Mouse (Mus musculus): ENCODE results near the gene Sec14l2. TPM values are rescaled to one million over a fixed set of nuclear protein-coding genes. Genes with fewer than 3 reads are reported as not detected.

The Sec14l2 gene
- total and polyA plus RNA-seq, 3 experiments = 16.7 to 24.2 (median 21.5) TPM

GRCm38 (mm10) chr11:4098816-4099215 is 24.4 kb downstream of the Sec14l2 start:
- no peaks in the 10 kb centered on the region for H3K79me2 ChIP-seq (replicated peaks; ENCODE audit: control insufficient read depth, extremely low read depth, insufficient read depth, poor library complexity, severe bottlenecking)
- peaks cover 9 to 29% of the 10 kb centered on the region in 2 experiments for H3K4me1 ChIP-seq (ENCODE audit: control insufficient read depth in 1 of 2, insufficient read depth in 2 of 2)
- peaks cover 27 to 57% of the 10 kb centered on the region in 2 experiments for H3K36me3 ChIP-seq (replicated peaks in 1 of 2; ENCODE audit: control insufficient read depth in 1 of 2, insufficient read depth in 1 of 2, low read length in 1 of 2)
- no peak overlapping the region for H3K4me3 ChIP-seq (replicated peaks in 1 of 3; ENCODE audit: low read depth in 2 of 3, low read length in 2 of 3, poor library complexity in 1 of 3)
- no peak overlapping the region for H3K9ac ChIP-seq (ENCODE audit: insufficient read depth, low read depth)
- dilution Hi-C loops (cut with MboI; ENCODE audit: extremely low pct_ligation_motif_present, extremely low pct_unique_long_range_greater_than_20kb, low sequenced_read_pairs) = no loop called here
- no peaks in the 10 kb centered on the region for H3K27me3 ChIP-seq (replicated peaks)
- TF ChIP-seq MAX (IDR thresholded peaks at IDR 0.05; ENCODE audit: low read length) (no peak), USF2 (conservative IDR thresholded peaks at IDR 0.05; ENCODE audit: low read depth, low read length) (no peak), EP300 (IDR thresholded peaks at IDR 0.05; ENCODE audit: low read length) (no peak), MXI1 (IDR thresholded peaks at IDR 0.05; ENCODE audit: low read depth, low read length) (no peak), KAT2A (IDR thresholded peaks at IDR 0.05; ENCODE audit: insufficient replicate concordance, low read length) (no peak), MAZ (IDR thresholded peaks at IDR 0.05; ENCODE audit: low read depth, low read length) (no peak), E2F4 (IDR thresholded peaks at IDR 0.05; ENCODE audit: insufficient replicate concordance, low read depth, low read length) (no peak), UBTF (IDR thresholded peaks at IDR 0.05; ENCODE audit: low read depth, low read length) (no peak), ZC3H11A (IDR thresholded peaks at IDR 0.05; ENCODE audit: low read depth, low read length) (no peak), MAFK (IDR thresholded peaks at IDR 0.05; ENCODE audit: insufficient replicate concordance, low read length) (no peak), MYC (IDR thresholded peaks at IDR 0.05; ENCODE audit: low read depth, low read length) (no peak), USF1 (IDR thresholded peaks at IDR 0.05; ENCODE audit: low read depth, low read length) (no peak), CTCF (conservative IDR thresholded peaks at IDR 0.05 in 1 of 2, IDR thresholded peaks at IDR 0.05 in 1 of 2; ENCODE audit: low read depth in 2 of 2, low read length in 2 of 2) (no peak), ZNF384 (IDR thresholded peaks at IDR 0.05; ENCODE audit: low read depth, low read length) (no peak), CHD2 (IDR thresholded peaks at IDR 0.05; ENCODE audit: low read length) (no peak), ZKSCAN1 (IDR thresholded peaks at IDR 0.05; ENCODE audit: borderline replicate concordance, low read depth, low read length) (no peak), RCOR1 (conservative IDR thresholded peaks at IDR 0.05; ENCODE audit: low read depth, low read length) (no peak), TBP (conservative IDR thresholded peaks at IDR 0.05; ENCODE audit: low read depth, low read length) (no peak), ELF1 (IDR thresholded peaks at IDR 0.05; ENCODE audit: low read depth, low read length) (no peak)
- no peaks in the 10 kb centered on the region for H3K9me3 ChIP-seq (replicated peaks; ENCODE audit: low read length)
- H3K4me2 ChIP-seq (ENCODE audit: insufficient read depth, low read depth, poor library complexity, severe bottlenecking) = no peak overlapping the region
- in situ Hi-C loops (cut with MboI; ENCODE audit: low pct_ligation_motif_present, low pct_unique_long_range_greater_than_20kb, low sequenced_read_pairs) = no loop called here
- no peak overlapping the region for H3K27ac ChIP-seq (ENCODE audit: insufficient read depth, low read depth)
- DNase-seq (ENCODE audit: extremely low read depth) = no peak

GRCm38 (mm10) chr11:4098120-4098519 is 25.1 kb downstream of the Sec14l2 start:
- Histone ChIP-seq H3K4me1 (ENCODE audit: control insufficient read depth in 1 of 2, insufficient read depth in 2 of 2) (peaks cover 11 to 30% of the 10 kb centered on the region in 2 experiments), H3K79me2 (replicated peaks; ENCODE audit: control insufficient read depth, extremely low read depth, insufficient read depth, poor library complexity, severe bottlenecking) (no peaks in the 10 kb centered on the region), H3K4me2 (ENCODE audit: insufficient read depth, low read depth, poor library complexity, severe bottlenecking) (no peak overlapping the region), H3K9ac (ENCODE audit: insufficient read depth, low read depth) (no peak overlapping the region), H3K27me3 (replicated peaks) (no peaks in the 10 kb centered on the region), H3K4me3 (replicated peaks in 1 of 3; ENCODE audit: low read depth in 2 of 3, low read length in 2 of 3, poor library complexity in 1 of 3) (no peak overlapping the region), H3K27ac (ENCODE audit: insufficient read depth, low read depth) (no peak overlapping the region), H3K36me3 (replicated peaks in 1 of 2; ENCODE audit: control insufficient read depth in 1 of 2, insufficient read depth in 1 of 2, low read length in 1 of 2) (peaks cover 25 to 57% of the 10 kb centered on the region in 2 experiments), H3K9me3 (replicated peaks; ENCODE audit: low read length) (no peaks in the 10 kb centered on the region)
- in situ Hi-C loops (cut with MboI; ENCODE audit: low pct_ligation_motif_present, low pct_unique_long_range_greater_than_20kb, low sequenced_read_pairs) (no loop called here), dilution Hi-C loops (cut with MboI; ENCODE audit: extremely low pct_ligation_motif_present, extremely low pct_unique_long_range_greater_than_20kb, low sequenced_read_pairs) (no loop called here)
- TF ChIP-seq E2F4 (IDR thresholded peaks at IDR 0.05; ENCODE audit: insufficient replicate concordance, low read depth, low read length) = no peak
- TF ChIP-seq UBTF (IDR thresholded peaks at IDR 0.05; ENCODE audit: low read depth, low read length) = no peak
- no peak for TF ChIP-seq EP300 (IDR thresholded peaks at IDR 0.05; ENCODE audit: low read length)
- no peak for TF ChIP-seq KAT2A (IDR thresholded peaks at IDR 0.05; ENCODE audit: insufficient replicate concordance, low read length)
- TF ChIP-seq SMC3 (IDR thresholded peaks at IDR 0.05; ENCODE audit: low read depth, low read length) = peak; percentile 24; the same call in 1 of the 2 replicates
- TF ChIP-seq CTCF (conservative IDR thresholded peaks at IDR 0.05 in 1 of 2, IDR thresholded peaks at IDR 0.05 in 1 of 2; ENCODE audit: low read depth in 2 of 2, low read length in 2 of 2) = peak in 1 of 2 experiments; percentile 55; a peak in 3 of 4 replicates
- DNase-seq (ENCODE audit: extremely low read depth) = peak; percentile 19

Data from CH12.LX (cell line).